ENCODE assay signal across 7 mouse cellular contexts in the genomic region with DNA sequence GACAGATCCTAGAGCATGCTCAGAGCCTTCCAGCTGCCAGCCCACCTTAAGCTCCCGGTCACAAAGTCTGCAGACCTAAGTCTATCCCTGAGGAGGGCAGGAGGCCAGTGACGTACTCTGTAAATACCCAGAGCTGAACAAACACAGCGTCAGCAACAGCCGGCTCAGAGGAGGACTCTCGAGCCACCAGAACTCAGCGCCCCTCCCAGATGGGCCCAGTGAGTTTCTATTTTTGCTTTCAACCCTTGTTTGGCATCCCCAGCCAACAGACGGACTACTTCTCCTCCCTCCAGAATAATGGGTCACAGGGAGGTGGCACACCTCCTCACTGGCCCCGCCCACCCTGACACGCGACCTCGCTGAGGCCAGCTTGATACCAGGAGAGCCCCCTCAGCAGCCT. TPM values are rescaled to one million over a fixed set of nuclear protein-coding genes. Genes with fewer than 3 reads are reported as not detected.
DNase-seq lines count a peak whose midpoint lies in the region; ATAC-seq and TF ChIP-seq lines count a peak whose summit lies in the region.

No protein-coding gene starts in this region.

- peak overlapping the region; percentile 9; the same call in 1 of the 2 replicates for H3K4me3 ChIP-seq in midbrain, embryonic 10.5 days
- no peak overlapping the region for H3K4me3 ChIP-seq in midbrain, embryonic 13.5 days (replicated peaks)
- H3K4me3 ChIP-seq in embryonic facial prominence, embryonic 12.5 days, result no peak overlapping the region
- no peak overlapping the region for H3K4me3 ChIP-seq in heart, postnatal 0 days (ENCODE audit: low read depth, low read length)

- H3K27ac ChIP-seq in midbrain, embryonic 10.5 days (replicated peaks), result no peak overlapping the region
- no peak overlapping the region for H3K27ac ChIP-seq in midbrain, embryonic 13.5 days
- no peak overlapping the region for H3K27ac ChIP-seq in embryonic facial prominence, embryonic 12.5 days
- peak overlapping the region; percentile 91 for H3K27ac ChIP-seq in heart, postnatal 0 days (ENCODE audit: low read depth)

- H3K9me3 ChIP-seq in midbrain, embryonic 10.5 days (replicated peaks), result no peaks in the 10 kb centered on the region
- H3K9me3 ChIP-seq in midbrain, embryonic 13.5 days, result no peaks in the 10 kb centered on the region
- H3K9me3 ChIP-seq in embryonic facial prominence, embryonic 12.5 days, result no peaks in the 10 kb centered on the region
- H3K9me3 ChIP-seq in heart, postnatal 0 days (replicated peaks; ENCODE audit: control insufficient read depth, low read length), result no peaks in the 10 kb centered on the region

- WGBS in midbrain, embryonic 10.5 days, result 7% methylated on average over 11 of the region's 11 CpGs
- WGBS in midbrain, embryonic 13.5 days, result 11% methylated on average over 11 of the region's 11 CpGs
- 16% methylated on average over 11 of the region's 11 CpGs for WGBS in embryonic facial prominence, embryonic 12.5 days
- 8% methylated on average over 11 of the region's 11 CpGs for WGBS in heart, postnatal 0 days

- H3K36me3 ChIP-seq in midbrain, embryonic 10.5 days, result no peaks in the 10 kb centered on the region
- no peaks in the 10 kb centered on the region for H3K36me3 ChIP-seq in midbrain, embryonic 13.5 days
- no peaks in the 10 kb centered on the region for H3K36me3 ChIP-seq in embryonic facial prominence, embryonic 12.5 days
- no peaks in the 10 kb centered on the region for H3K36me3 ChIP-seq in heart, postnatal 0 days (replicated peaks; ENCODE audit: control insufficient read depth, insufficient read depth, low read length)

- H3K9ac ChIP-seq in midbrain, embryonic 13.5 days (replicated peaks), result no peak overlapping the region
- H3K9ac ChIP-seq in embryonic facial prominence, embryonic 12.5 days, result no peak overlapping the region
- H3K9ac ChIP-seq in heart, postnatal 0 days (replicated peaks; ENCODE audit: low read depth, low read length), result no peak overlapping the region

- no peak for TF ChIP-seq CTCF in heart, postnatal 0 days (IDR thresholded peaks at IDR 0.05; ENCODE audit: low read depth)

- no peak for ATAC-seq in midbrain, embryonic 13.5 days
- ATAC-seq in embryonic facial prominence, embryonic 12.5 days (ENCODE audit: insufficient number of reproducible peaks, insufficient read depth, low FRiP score, low TSS enrichment), result no peak
- peak; percentile 90 for ATAC-seq in heart, postnatal 0 days (ENCODE audit: insufficient read depth, low read depth)

- peaks cover 22% of the 10 kb centered on the region for H3K4me1 ChIP-seq in midbrain, embryonic 10.5 days
- peaks cover 19% of the 10 kb centered on the region for H3K4me1 ChIP-seq in midbrain, embryonic 13.5 days (replicated peaks)
- H3K4me1 ChIP-seq in embryonic facial prominence, embryonic 12.5 days, result peaks cover 30% of the 10 kb centered on the region
- peaks cover 36% of the 10 kb centered on the region for H3K4me1 ChIP-seq in heart, postnatal 0 days (ENCODE audit: control insufficient read depth, insufficient read depth)

- no peak for TF ChIP-seq EP300 in heart, postnatal 0 days (IDR thresholded peaks at IDR 0.05; ENCODE audit: low read depth)

- no peak for DNase-seq in midbrain, embryonic 10.5 days (ENCODE audit: low spot score)
- DNase-seq in heart, postnatal 0 days (ENCODE audit: low spot score), result peak; percentile 86
- peak; percentile 80 for DNase-seq in lung, postnatal 10 days
- DNase-seq in thymus, postnatal 10 days (ENCODE audit: low spot score in 2 of 2), result no peak
- DNase-seq in spleen, postnatal 4 days (ENCODE audit: low spot score in 2 of 2), result no peak

- no peak overlapping the region for H3K4me2 ChIP-seq in midbrain, embryonic 13.5 days (replicated peaks)
- 0 out of 2 replicates have a peak overlapping the region, but pooled peaks have one; percentile 2 for H3K4me2 ChIP-seq in embryonic facial prominence, embryonic 12.5 days (replicated peaks)
- peak overlapping the region; percentile 29 for H3K4me2 ChIP-seq in heart, postnatal 0 days (ENCODE audit: low read depth, low read length)

- peaks cover 48% of the 10 kb centered on the region for H3K27me3 ChIP-seq in midbrain, embryonic 10.5 days (ENCODE audit: low read depth, poor library complexity, severe bottlenecking)
- H3K27me3 ChIP-seq in midbrain, embryonic 13.5 days, result peaks cover 42% of the 10 kb centered on the region
- H3K27me3 ChIP-seq in embryonic facial prominence, embryonic 12.5 days, result peaks cover 28% of the 10 kb centered on the region
- H3K27me3 ChIP-seq in heart, postnatal 0 days (ENCODE audit: control insufficient read depth, insufficient read depth, low read length), result peaks cover 10% of the 10 kb centered on the region

RNA-seq across cellular contexts. Expression of gene Pitpnm3, which starts 5.6 kb away (rescaled TPM):
- polyA plus RNA-seq in midbrain, embryonic 10.5 days (2016; fragmentation: Nextera tagmentation; extraction: Ambion mirVana), result 0.10 and 0.25 TPM in 2 replicates
- polyA plus RNA-seq in midbrain, embryonic 13.5 days (2015; fragmentation: Nextera tagmentation; extraction: Ambion mirVana), result 1.8 and 2.1 TPM in 2 replicates
- 0.24 and 0.33 TPM in 2 replicates for polyA plus RNA-seq in embryonic facial prominence, embryonic 12.5 days (2016; fragmentation: Nextera tagmentation; extraction: Ambion mirVana)
- total RNA-seq in heart, postnatal 0 days (2014; rRNA removed; ENCODE audit: low replicate concordance), result 0.27 and 1.0 TPM in 2 replicates
- 0.29 and 0.38 TPM in 2 replicates for polyA plus RNA-seq in heart, postnatal 0 days (2015; fragmentation: Nextera tagmentation; extraction: Ambion mirVana)

Comparison
In these comparisons a context has a peak if more than half of its experiments do, and no peak if none do; other contexts are left out.
1. DNase-seq: peak in heart, postnatal 0 days (single experiment) and lung, postnatal 10 days (single experiment); none in midbrain, embryonic 10.5 days (single experiment), thymus, postnatal 10 days (0 of 2) and spleen, postnatal 4 days (0 of 2).